Mouse (Mus musculus) intestine, embryonic 14.5 days (tissue): ENCODE results near the gene Msn. TPM values are rescaled to one million over a fixed set of nuclear protein-coding genes. Genes with fewer than 3 reads are reported as not detected.

ENCODE experiments used
- ATAC-seq: fragments of 200-750 bp; cut with Nextera tagmentation; replicated peaks from 2 replicates; pipeline ENCODE4 v1.8.0; 2017; ENCODE audit warnings: low read depth, moderate number of reproducible peaks, moderate TSS enrichment, moderate library complexity; ENCODE audit not compliant: low FRiP score, low TSS enrichment
- DNase-seq: peaks from one replicate; pipeline ENCODE4 v3.0.0-alpha.2; 2018; ENCODE audit warnings: low spot score
- H3K27ac ChIP-seq: fragments of 300-500 bp; sonication (generic); 2 replicates; pipeline ENCODE4 v1.5.1; 2014; ENCODE audit warnings: low read depth, mild to moderate bottlenecking, control low read depth
- H3K27me3 ChIP-seq: fragments of 300-500 bp; sonication (generic); replicated peaks from 2 replicates; pipeline ENCODE4 v1.6.1; 2014; ENCODE audit warnings: low read length, control low read depth; ENCODE audit not compliant: control insufficient read depth, insufficient read depth
- H3K36me3 ChIP-seq: fragments of 300-500 bp; sonication (generic); 2 replicates; pipeline ENCODE4 v1.6.1; 2014; ENCODE audit warnings: low read length, control low read depth; ENCODE audit not compliant: control insufficient read depth, insufficient read depth
- H3K4me1 ChIP-seq: fragments of 300-500 bp; sonication (generic); replicated peaks from 2 replicates; pipeline ENCODE4 v1.6.1; 2014; ENCODE audit warnings: low read length, control low read depth, mixed read lengths; ENCODE audit not compliant: control insufficient read depth, insufficient read depth
- H3K4me2 ChIP-seq: fragments of 300-500 bp; sonication (generic); 2 replicates; pipeline ENCODE4 v1.6.1; 2014; ENCODE audit warnings: low read length
- H3K4me3 ChIP-seq: fragments of 300-500 bp; sonication (generic); 2 replicates; pipeline ENCODE4 v1.5.1; 2014; ENCODE audit warnings: low read depth, low read length, control low read depth, mixed read lengths
- H3K9ac ChIP-seq: fragments of 300-500 bp; sonication (generic); 2 replicates; pipeline ENCODE4 v1.6.1; 2014; ENCODE audit warnings: mild to moderate bottlenecking, low read length
- H3K9me3 ChIP-seq: fragments of 300-500 bp; sonication (generic); 2 replicates; pipeline ENCODE4 v1.6.1; 2016; ENCODE audit warnings: low read length, control low read depth; ENCODE audit not compliant: control insufficient read depth
- WGBS: fragments of 180-500 bp; shearing (Covaris S2); extraction: QIAGEN DNeasy Blood & Tissue Kit; methylation state at CpG from one replicate; pipeline ENCODE4 v1.1.7; 2014; 5-methylcytosine and 5-hydroxymethylcytosine counted together
- polyA plus RNA-seq: library from polyadenylated mRNA; unstranded; fragments of >200 nt; fragmentation: Nextera tagmentation; extraction: Ambion mirVana; gene quantifications from 2 replicates; pipeline ENCODE4 v1.2.1, GENCODE M21; 2014

Msn gene
- polyA plus RNA-seq, 1 experiment from 2014 or later = 80.4 TPM

GRCm38 (mm10) chrX:96134243-96134661, 38.4 kb downstream of the Msn start:
- WGBS = 62% methylated on average over 5 of the region's 5 CpGs
- Histone ChIP-seq H3K9ac (no peak overlapping the region), H3K4me1 (no peaks in the 10 kb centered on the region), H3K27ac (no peak overlapping the region), H3K4me2 (no peak overlapping the region), H3K36me3 (no peaks in the 10 kb centered on the region), H3K4me3 (no peak overlapping the region), H3K9me3 (no peaks in the 10 kb centered on the region), H3K27me3 (no peaks in the 10 kb centered on the region)
- DNase-seq (no peak), ATAC-seq (no peak)

- H3K9me3 ChIP-seq = no peaks in the 10 kb centered on the region
- no peak for ATAC-seq
- H3K27me3 ChIP-seq = no peaks in the 10 kb centered on the region
- H3K4me2 ChIP-seq = no peak overlapping the region
- 56% methylated on average over 6 of the region's 6 CpGs for WGBS
- H3K27ac ChIP-seq = no peak overlapping the region
- no peak overlapping the region for H3K4me3 ChIP-seq
- no peak for DNase-seq
- H3K9ac ChIP-seq = no peak overlapping the region
- no peaks in the 10 kb centered on the region for H3K36me3 ChIP-seq
- no peaks in the 10 kb centered on the region for H3K4me1 ChIP-seq
Measured at GRCm38 (mm10) chrX:96134840-96135580, 39.2 kb downstream of the Msn start.

GRCm38 (mm10) chrX:96135581-96135980, 39.7 kb downstream of the Msn start:
- H3K4me3 ChIP-seq = no peak overlapping the region
- no peaks in the 10 kb centered on the region for H3K9me3 ChIP-seq
- H3K9ac ChIP-seq = no peak overlapping the region
- no peaks in the 10 kb centered on the region for H3K4me1 ChIP-seq
- no peak overlapping the region for H3K27ac ChIP-seq
- DNase-seq (no peak), ATAC-seq (no peak)
- WGBS = 86% methylated on average over 4 of the region's 4 CpGs
- no peaks in the 10 kb centered on the region for H3K27me3 ChIP-seq
- H3K4me2 ChIP-seq = no peak overlapping the region
- no peaks in the 10 kb centered on the region for H3K36me3 ChIP-seq

DNA sequence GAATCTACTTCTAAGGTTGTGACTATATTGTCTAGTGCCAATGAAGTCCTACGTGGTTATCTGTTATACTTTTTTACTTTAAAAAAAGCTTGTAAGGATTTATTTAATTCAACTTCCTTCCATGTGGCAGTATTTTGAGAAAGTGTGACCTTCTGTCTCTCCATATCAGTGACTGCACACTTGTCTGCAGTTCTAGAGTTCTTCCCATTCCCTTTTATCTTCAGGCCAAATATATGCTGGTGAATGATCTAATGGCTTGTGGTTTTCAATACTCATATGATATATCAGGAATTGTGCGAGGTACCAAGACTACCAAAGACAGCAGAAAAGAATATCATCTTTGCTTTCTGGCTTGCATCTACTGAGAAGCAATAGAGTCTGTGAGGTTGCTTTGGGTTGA, 43.4 kb downstream of the Msn start:
- WGBS = 85% methylated on average over 2 of the region's 2 CpGs
- Histone ChIP-seq H3K9me3 (no peaks in the 10 kb centered on the region), H3K27me3 (no peaks in the 10 kb centered on the region), H3K4me2 (no peak overlapping the region), H3K9ac (no peak overlapping the region), H3K4me1 (no peaks in the 10 kb centered on the region), H3K36me3 (no peaks in the 10 kb centered on the region), H3K27ac (no peak overlapping the region), H3K4me3 (no peak overlapping the region)
- no peak for ATAC-seq
- no peak for DNase-seq

DNA sequence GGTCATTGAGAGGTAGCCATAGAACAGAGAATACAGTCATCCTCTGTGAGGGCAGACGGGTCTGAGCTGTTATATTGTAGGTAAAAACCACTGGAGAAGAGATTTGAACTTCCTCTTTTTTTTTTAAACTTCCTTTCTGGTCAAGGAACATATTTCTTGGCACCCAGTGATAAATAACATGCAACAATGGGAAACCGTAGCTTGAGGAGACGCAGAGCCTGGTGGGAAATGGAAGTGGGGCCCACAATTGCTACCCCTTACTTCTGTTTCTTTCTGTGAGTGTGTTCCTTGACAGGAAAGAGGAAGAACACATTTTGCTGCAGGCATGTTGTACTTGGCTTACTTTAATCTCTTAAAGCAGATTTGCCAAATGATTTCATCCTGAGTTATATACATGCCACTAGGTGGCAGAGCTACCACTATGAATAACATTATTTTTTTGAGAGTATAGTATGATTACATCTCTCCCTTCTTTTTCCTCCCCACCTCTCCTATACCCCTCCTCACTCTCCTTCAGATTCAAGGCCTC, 49.2 kb downstream of the Msn start:
- Histone ChIP-seq H3K36me3 (no peaks in the 10 kb centered on the region), H3K9me3 (no peaks in the 10 kb centered on the region), H3K4me1 (no peaks in the 10 kb centered on the region), H3K27ac (no peak overlapping the region), H3K4me2 (no peak overlapping the region), H3K4me3 (no peak overlapping the region), H3K27me3 (no peaks in the 10 kb centered on the region), H3K9ac (no peak overlapping the region)
- DNase-seq (no peak), ATAC-seq (no peak)
- 86% methylated on average over 3 of the region's 3 CpGs for WGBS

DNA sequence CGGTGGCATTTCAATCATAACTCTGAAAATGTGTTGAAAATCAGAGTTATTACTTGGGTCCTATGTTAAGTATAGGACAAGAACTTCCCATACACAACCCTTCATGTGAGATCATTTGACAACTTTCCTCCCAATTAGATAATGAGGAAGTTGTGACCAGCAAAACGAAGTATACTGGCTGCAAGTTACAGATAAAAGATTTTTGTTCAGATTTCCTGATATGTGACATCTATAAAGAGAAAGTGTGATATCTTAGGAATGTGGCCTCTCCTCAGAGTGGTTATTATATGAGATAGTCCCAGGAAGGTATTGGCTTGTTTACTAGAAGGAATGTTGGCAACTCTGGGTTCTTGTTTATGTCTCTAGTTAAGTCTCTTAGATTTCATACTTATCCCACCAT, 52.4 kb downstream of the Msn start:
- Histone ChIP-seq H3K36me3 (peaks cover 3% of the 10 kb centered on the region; the same call in 1 of the 2 replicates), H3K27ac (no peak overlapping the region), H3K4me2 (no peak overlapping the region), H3K4me3 (no peak overlapping the region), H3K4me1 (no peaks in the 10 kb centered on the region), H3K27me3 (no peaks in the 10 kb centered on the region), H3K9ac (no peak overlapping the region), H3K9me3 (no peaks in the 10 kb centered on the region)
- ATAC-seq = no peak
- DNase-seq = no peak
- 76% methylated on average over 2 of the region's 2 CpGs for WGBS

DNA sequence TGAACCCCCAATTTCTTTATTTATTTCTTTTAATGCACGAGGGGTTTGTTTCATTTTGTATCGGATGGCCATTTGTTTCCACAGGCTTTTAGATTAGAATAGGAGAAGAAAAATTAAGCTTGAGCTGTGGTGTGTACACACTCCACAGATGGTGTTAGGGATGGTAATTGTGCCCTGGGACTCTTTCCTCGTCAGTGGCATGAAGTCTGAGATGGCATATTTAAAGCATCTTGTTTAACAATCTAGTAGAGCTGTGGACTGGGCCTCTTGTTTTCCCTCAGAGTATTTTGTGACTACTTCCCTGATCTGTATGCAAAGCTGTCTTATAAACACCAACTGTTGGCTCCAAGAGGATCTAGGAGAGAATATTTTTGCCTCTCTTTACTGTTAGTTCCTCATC, 57.5 kb downstream of the Msn start:
- ATAC-seq = no peak
- no peak for DNase-seq
- WGBS = 88% methylated on average over 3 of the region's 3 CpGs
- no peaks in the 10 kb centered on the region for H3K27me3 ChIP-seq
- no peak overlapping the region for H3K4me2 ChIP-seq
- no peaks in the 10 kb centered on the region for H3K4me1 ChIP-seq
- peaks cover 3% of the 10 kb centered on the region; the same call in 1 of the 2 replicates for H3K36me3 ChIP-seq
- no peak overlapping the region for H3K9ac ChIP-seq
- H3K27ac ChIP-seq = no peak overlapping the region
- H3K9me3 ChIP-seq = no peaks in the 10 kb centered on the region
- no peak overlapping the region for H3K4me3 ChIP-seq

GRCm38 (mm10) chrX:96157936-96158335, 62.1 kb downstream of the Msn start:
- Histone ChIP-seq H3K4me1 (no peaks in the 10 kb centered on the region), H3K27me3 (no peaks in the 10 kb centered on the region), H3K27ac (no peak overlapping the region), H3K4me3 (no peak overlapping the region), H3K9me3 (no peaks in the 10 kb centered on the region), H3K4me2 (no peak overlapping the region), H3K9ac (no peak overlapping the region), H3K36me3 (no peaks in the 10 kb centered on the region)
- ATAC-seq (no peak), DNase-seq (no peak)
- WGBS = 100% methylated on average over 3 of the region's 3 CpGs

DNA sequence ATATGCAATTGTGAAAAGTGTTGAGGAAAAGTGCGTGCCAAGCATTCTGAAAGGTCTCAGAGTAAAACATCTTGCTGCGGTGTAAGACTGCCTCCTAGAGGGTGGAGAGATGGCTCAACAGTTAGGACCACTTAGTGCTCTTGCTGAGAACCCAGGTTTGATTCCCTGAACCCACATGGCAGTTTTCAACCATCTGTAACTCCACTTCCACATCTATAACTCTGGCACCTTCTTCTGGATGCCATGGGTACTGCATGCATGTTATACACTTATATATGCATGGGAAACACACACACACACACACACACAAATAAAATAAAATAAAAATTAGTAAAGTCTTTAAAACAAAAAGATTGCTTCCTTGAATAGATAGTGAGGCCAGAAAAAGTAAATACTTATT, 66.7 kb downstream of the Msn start:
- no peaks in the 10 kb centered on the region for H3K4me1 ChIP-seq
- H3K4me2 ChIP-seq = no peak overlapping the region
- WGBS = 85% methylated on average over 2 of the region's 2 CpGs
- ATAC-seq = no peak
- no peak overlapping the region for H3K4me3 ChIP-seq
- H3K27ac ChIP-seq = no peak overlapping the region
- H3K27me3 ChIP-seq = no peaks in the 10 kb centered on the region
- DNase-seq = no peak
- no peaks in the 10 kb centered on the region for H3K9me3 ChIP-seq
- peaks cover 8% of the 10 kb centered on the region; the same call in 1 of the 2 replicates for H3K36me3 ChIP-seq
- H3K9ac ChIP-seq = no peak overlapping the region
